Mouse (Mus musculus): Measurements from ENCODE around the gene F11.

The F11 gene

GRCm38 (mm10) chr8:45261920-45262319 is at the start of gene F11:
F11 (minus strand) TSS chr8:45262031.
- no peak for DNase-seq (ENCODE audit: low spot score)

GRCm38 (mm10) chr8:45310967-45311366 is 49.1 kb upstream of the F11 start:
- DNase-seq (ENCODE audit: low spot score) = no peak

- no peak for DNase-seq (ENCODE audit: low spot score)
Observed at GRCm38 (mm10) chr8:45308366-45308765, 46.5 kb upstream of the F11 start, which contains the start of gene Gm45753. Gm45753 (minus strand) TSS chr8:45308466.

- no peak for DNase-seq (ENCODE audit: low spot score)
Observed at GRCm38 (mm10) chr8:45305479-45305878, 43.6 kb upstream of the F11 start.

- DNase-seq (ENCODE audit: low spot score) = no peak
Observed at GRCm38 (mm10) chr8:45304354-45304753, 42.5 kb upstream of the F11 start.

GRCm38 (mm10) chr8:45302390-45302789 is 40.6 kb upstream of the F11 start:
- DNase-seq (ENCODE audit: low spot score) = no peak

GRCm38 (mm10) chr8:45295276-45295675 is 33.4 kb upstream of the F11 start:
- DNase-seq (ENCODE audit: low spot score) = no peak

GRCm38 (mm10) chr8:45294687-45295086 is 32.9 kb upstream of the F11 start, which contains the start of gene Klkb1:
Klkb1 (minus strand) TSS chr8:45294859.
- no peak for DNase-seq (ENCODE audit: low spot score)

GRCm38 (mm10) chr8:45291790-45292189 is 30.0 kb upstream of the F11 start:
- DNase-seq (ENCODE audit: low spot score) = no peak

- peak; percentile 38 for DNase-seq (ENCODE audit: low spot score)
Observed at GRCm38 (mm10) chr8:45281630-45282029, 19.8 kb upstream of the F11 start.

GRCm38 (mm10) chr8:45277453-45277852 is 15.6 kb upstream of the F11 start:
- no peak for DNase-seq (ENCODE audit: low spot score)

GRCm38 (mm10) chr8:45274317-45274716 is 12.5 kb upstream of the F11 start:
- no peak for DNase-seq (ENCODE audit: low spot score)

GRCm38 (mm10) chr8:45269056-45269455 is 7.2 kb upstream of the F11 start:
- DNase-seq (ENCODE audit: low spot score) = no peak

- no peak for DNase-seq (ENCODE audit: low spot score)
Observed at GRCm38 (mm10) chr8:45268485-45268884, 6.7 kb upstream of the F11 start.

- no peak for DNase-seq (ENCODE audit: low spot score)
Observed at GRCm38 (mm10) chr8:45267611-45268391, 6.0 kb upstream of the F11 start.

GRCm38 (mm10) chr8:45266993-45267392 is 5.2 kb upstream of the F11 start:
- DNase-seq (ENCODE audit: low spot score) = peak; percentile 67

- no peak for DNase-seq (ENCODE audit: low spot score)
Observed at GRCm38 (mm10) chr8:45264918-45265317, 3.1 kb upstream of the F11 start.

GRCm38 (mm10) chr8:45262851-45263250 is 1.0 kb upstream of the F11 start:
- DNase-seq (ENCODE audit: low spot score) = no peak

- no peak for DNase-seq (ENCODE audit: low spot score)
Observed at GRCm38 (mm10) chr8:45258421-45258820, 3.4 kb downstream of the F11 start.

GRCm38 (mm10) chr8:45255040-45255439 is 6.8 kb downstream of the F11 start:
- no peak for DNase-seq (ENCODE audit: low spot score)

GRCm38 (mm10) chr8:45254194-45254842 is 7.5 kb downstream of the F11 start:
- no peak for DNase-seq (ENCODE audit: low spot score)

GRCm38 (mm10) chr8:45253586-45253985 is 8.2 kb downstream of the F11 start:
- no peak for DNase-seq (ENCODE audit: low spot score)

GRCm38 (mm10) chr8:45253111-45253510 is 8.7 kb downstream of the F11 start:
- DNase-seq (ENCODE audit: low spot score) = no peak

Measured in lung, postnatal 25 days (tissue).